Mouse (Mus musculus) spleen, adult 2 months (tissue): ENCODE data around the gene Arsj.

ENCODE experiments used
- CTCF ChIP-seq: fragments of 200-500 bp; IDR thresholded peaks from 2 replicates; pipeline ENCODE4 v1.5.1; 2011; ENCODE audit warnings: mild to moderate bottlenecking, inconsistent platforms; ENCODE audit not compliant: insufficient read depth, insufficient read length, insufficient replicate concordance; ENCODE audit errors: extremely low read depth
- POLR2A ChIP-seq: fragments of 200-500 bp; IDR thresholded peaks from 2 replicates; pipeline ENCODE4 v1.6.1; 2011; ENCODE audit warnings: low read depth, low read length, inconsistent platforms

- no peak for TF ChIP-seq CTCF
- TF ChIP-seq POLR2A = no peak
Observed at GRCm38 (mm10) chr3:126326628-126327325, 36.7 kb upstream of the Arsj start.
